ENCODE assay signal across 8 mouse cellular contexts in the genomic region with DNA sequence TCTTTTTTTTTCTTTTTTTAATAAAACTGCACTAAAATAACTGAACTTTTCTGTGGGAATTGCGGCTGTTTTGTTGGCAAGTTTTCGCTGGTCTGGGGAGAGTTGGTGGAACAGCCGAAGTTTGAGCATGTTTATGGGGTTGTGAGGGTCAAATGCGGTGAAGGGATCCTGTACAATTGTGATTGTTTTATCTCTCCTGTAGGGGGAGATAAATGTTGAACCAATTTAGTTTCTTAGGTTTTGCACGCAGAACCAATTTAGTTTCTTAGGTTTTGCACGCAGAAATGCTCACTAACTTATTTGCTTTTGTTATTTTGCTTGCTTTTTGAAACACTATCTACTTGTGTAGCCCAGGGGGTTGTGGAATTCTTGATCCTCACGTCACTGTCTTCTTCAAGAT. TPM values are rescaled to one million over a fixed set of nuclear protein-coding genes. Genes with fewer than 3 reads are reported as not detected.
A peak's percentile ranks its signal among the peaks of the same experiment; 100 is the strongest.
DNase-seq lines count a peak whose midpoint lies in the region; ATAC-seq lines count a peak whose summit lies in the region.

No protein-coding gene starts in this region.

- peaks cover 28% of the 10 kb centered on the region for H3K27me3 ChIP-seq in forebrain, embryonic 12.5 days
- 0 out of 2 replicates have a peak, but pooled peaks cover 5% of the 10 kb centered on the region for H3K27me3 ChIP-seq in midbrain, embryonic 15.5 days (replicated peaks)

- peaks cover 13% of the 10 kb centered on the region; the same call in 1 of the 2 replicates for H3K4me1 ChIP-seq in forebrain, embryonic 12.5 days
- H3K4me1 ChIP-seq in midbrain, embryonic 15.5 days: peaks cover 13% of the 10 kb centered on the region

- H3K9me3 ChIP-seq in forebrain, embryonic 12.5 days: no peaks in the 10 kb centered on the region
- H3K9me3 ChIP-seq in midbrain, embryonic 15.5 days: no peaks in the 10 kb centered on the region

- no peak for ATAC-seq in forebrain, embryonic 12.5 days (ENCODE audit: low FRiP score)
- ATAC-seq in midbrain, embryonic 15.5 days (replicated peaks): no peak

- H3K27ac ChIP-seq in forebrain, embryonic 12.5 days: no peak overlapping the region
- no peak overlapping the region for H3K27ac ChIP-seq in midbrain, embryonic 15.5 days

- H3K9ac ChIP-seq in forebrain, embryonic 12.5 days: no peak overlapping the region
- no peak overlapping the region for H3K9ac ChIP-seq in midbrain, embryonic 15.5 days

- H3K36me3 ChIP-seq in forebrain, embryonic 12.5 days (replicated peaks): no peaks in the 10 kb centered on the region
- no peaks in the 10 kb centered on the region for H3K36me3 ChIP-seq in midbrain, embryonic 15.5 days (replicated peaks)

- H3K4me2 ChIP-seq in forebrain, embryonic 12.5 days: peak overlapping the region; percentile 99
- H3K4me2 ChIP-seq in midbrain, embryonic 15.5 days: peak overlapping the region; percentile 96

- DNase-seq in kidney, adult 9 months: peak; percentile 26
- DNase-seq in kidney, adult 18-20 months: no peak
- peak; percentile 35 for DNase-seq in Muller cell, postnatal 12 days (ENCODE audit: inconsistent ontology term)
- peak; percentile 3 for DNase-seq in kidney, postnatal 14 days
- no peak for DNase-seq in right cerebral cortex, postnatal 36 days (ENCODE audit: low spot score in 2 of 2)
- DNase-seq in ovary, postnatal 10 days (ENCODE audit: low spot score): no peak

- WGBS in forebrain, embryonic 12.5 days: 14% methylated on average over 7 of the region's 7 CpGs
- 9% methylated on average over 7 of the region's 7 CpGs for WGBS in midbrain, embryonic 15.5 days

- H3K4me3 ChIP-seq in forebrain, embryonic 12.5 days (replicated peaks): peak overlapping the region; percentile 84
- peak overlapping the region; percentile 84 for H3K4me3 ChIP-seq in midbrain, embryonic 15.5 days

RNA-seq across cellular contexts. Expression of a gene that starts 1.7 kb away (rescaled TPM):
- polyA plus RNA-seq in forebrain, embryonic 12.5 days (2016; fragmentation: Nextera tagmentation; extraction: Ambion mirVana): 2.7 and 3.0 TPM in 2 replicates
- polyA plus RNA-seq in midbrain, embryonic 15.5 days (2015; fragmentation: Nextera tagmentation; extraction: Ambion mirVana): 3.4 and 6.6 TPM in 2 replicates

RNA-seq across cellular contexts. Expression of a gene that starts 49.0 kb away (rescaled TPM):
- polyA plus RNA-seq in forebrain, embryonic 12.5 days (2016; fragmentation: Nextera tagmentation; extraction: Ambion mirVana): 0.13 and 0.19 TPM in 2 replicates
- polyA plus RNA-seq in midbrain, embryonic 15.5 days (2015; fragmentation: Nextera tagmentation; extraction: Ambion mirVana): 0.49 and 0.68 TPM in 2 replicates

Comparison
In these comparisons a context has a peak if more than half of its experiments do, and no peak if none do; other contexts are left out.
1. DNase-seq: peak in kidney, adult 9 months (single experiment), Muller cell, postnatal 12 days (single experiment) and kidney, postnatal 14 days (single experiment); none in kidney, adult 18-20 months (single experiment), right cerebral cortex, postnatal 36 days (0 of 2) and ovary, postnatal 10 days (single experiment).